Mouse (Mus musculus): ENCODE data around the gene Syngr2. TPM values are rescaled to one million over a fixed set of nuclear protein-coding genes. Genes with fewer than 3 reads are reported as not detected.
A peak's percentile ranks its signal among the peaks of the same experiment; 100 is the strongest.

The Syngr2 gene
- polyA plus RNA-seq, 1 experiment from 2014 or later, result 65.9 TPM

- H3K27ac ChIP-seq (ENCODE audit: low read depth), result no peak overlapping the region
Measured at GRCm38 (mm10) chr11:117790286-117790685, 19.2 kb upstream of the Syngr2 start.

GRCm38 (mm10) chr11:117790703-117791440 lies 18.6 kb upstream of the Syngr2 start:
- Histone ChIP-seq H3K27me3 (ENCODE audit: insufficient read depth, low read length) (0 out of 2 replicates have a peak, but pooled peaks cover 3% of the 10 kb centered on the region), H3K4me1 (ENCODE audit: insufficient read depth) (peaks cover 4% of the 10 kb centered on the region; the same call in 1 of the 2 replicates), H3K4me2 (peak overlapping the region; percentile 48), H3K27ac (ENCODE audit: low read depth) (no peak overlapping the region), H3K4me3 (ENCODE audit: low read depth, low read length) (no peak overlapping the region; the same call in 1 of the 2 replicates), H3K36me3 (ENCODE audit: insufficient read depth) (no peaks in the 10 kb centered on the region), H3K9ac (no peak overlapping the region; the same call in 1 of the 2 replicates), H3K9me3 (ENCODE audit: low read depth, low read length) (no peaks in the 10 kb centered on the region)
- 32% methylated on average over 23 of the region's 23 CpGs for WGBS
- DNase-seq (no peak), ATAC-seq (ENCODE audit: insufficient read depth) (peak; percentile 40)
- TF ChIP-seq CTCF (IDR thresholded peaks at IDR 0.05; ENCODE audit: low read depth), result peak; percentile 46

More at GRCm38 (mm10) chr11:117790286-117790685, 19.2 kb upstream of the Syngr2 start:
- H3K27me3 ChIP-seq (ENCODE audit: insufficient read depth, low read length), result 0 out of 2 replicates have a peak, but pooled peaks cover 3% of the 10 kb centered on the region
- DNase-seq, result peak; percentile 83
- H3K9me3 ChIP-seq (ENCODE audit: low read depth, low read length), result no peaks in the 10 kb centered on the region
- peak; percentile 87 for TF ChIP-seq CTCF (IDR thresholded peaks at IDR 0.05; ENCODE audit: low read depth)
- H3K36me3 ChIP-seq (ENCODE audit: insufficient read depth), result no peaks in the 10 kb centered on the region
- no peak overlapping the region; the same call in 1 of the 2 replicates for H3K9ac ChIP-seq
- H3K4me1 ChIP-seq (ENCODE audit: insufficient read depth), result peaks cover 4% of the 10 kb centered on the region; the same call in 1 of the 2 replicates
- H3K4me3 ChIP-seq (ENCODE audit: low read depth, low read length), result no peak overlapping the region; the same call in 1 of the 2 replicates
- H3K4me2 ChIP-seq, result peak overlapping the region; percentile 48
- WGBS, result 9% methylated on average over 14 of the region's 14 CpGs
- peak; percentile 65 for ATAC-seq (ENCODE audit: insufficient read depth)

GRCm38 (mm10) chr11:117791441-117791761 lies 18.1 kb upstream of the Syngr2 start:
- TF ChIP-seq CTCF (IDR thresholded peaks at IDR 0.05; ENCODE audit: low read depth), result no peak
- H3K27ac ChIP-seq (ENCODE audit: low read depth), result no peak overlapping the region
- no peak overlapping the region for H3K9ac ChIP-seq
- H3K4me1 ChIP-seq (ENCODE audit: insufficient read depth), result peaks cover 4% of the 10 kb centered on the region; the same call in 1 of the 2 replicates
- H3K4me3 ChIP-seq (ENCODE audit: low read depth, low read length), result no peak overlapping the region
- no peak overlapping the region for H3K4me2 ChIP-seq
- ATAC-seq (ENCODE audit: insufficient read depth) (no peak), DNase-seq (no peak)
- no peaks in the 10 kb centered on the region for H3K36me3 ChIP-seq (ENCODE audit: insufficient read depth)
- H3K9me3 ChIP-seq (ENCODE audit: low read depth, low read length), result no peaks in the 10 kb centered on the region
- 0 out of 2 replicates have a peak, but pooled peaks cover 3% of the 10 kb centered on the region for H3K27me3 ChIP-seq (ENCODE audit: insufficient read depth, low read length)
- WGBS, result 79% methylated on average over 9 of the region's 9 CpGs

DNA sequence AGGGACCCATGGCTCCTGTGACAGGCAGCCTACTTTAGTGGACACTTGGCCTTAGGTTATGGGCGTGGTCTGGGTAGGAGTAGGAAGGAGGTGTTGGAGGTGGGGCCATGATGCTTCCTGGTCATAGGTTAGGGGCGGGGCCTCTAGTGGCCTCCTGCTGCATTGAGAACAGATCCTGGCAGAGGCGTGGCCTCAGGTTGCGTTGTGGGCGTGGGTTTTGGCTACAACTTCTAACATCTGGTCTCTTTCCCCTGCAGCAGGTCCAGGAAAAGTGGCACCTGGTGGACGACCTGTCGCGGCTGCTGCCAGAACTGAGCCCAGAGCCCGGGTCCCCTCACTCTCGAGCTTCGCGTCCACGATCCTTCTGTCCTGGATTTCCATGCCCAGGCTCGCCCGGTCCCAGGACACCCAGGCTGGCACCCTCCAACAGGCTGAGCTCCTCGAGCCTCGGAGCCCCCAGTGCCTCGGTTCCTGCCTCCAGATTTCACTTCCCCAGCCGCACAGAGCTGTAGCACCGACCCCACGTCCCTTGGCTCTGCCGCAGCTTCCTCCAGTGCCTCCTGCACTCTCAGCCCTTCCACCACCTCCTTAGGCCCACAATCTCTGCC lies 17.1 kb upstream of the Syngr2 start:
- no peak overlapping the region for H3K27ac ChIP-seq (ENCODE audit: low read depth)
- TF ChIP-seq CTCF (IDR thresholded peaks at IDR 0.05; ENCODE audit: low read depth), result 0 out of 2 replicates have a peak, but pooled peaks have one; percentile 17
- peaks cover 4% of the 10 kb centered on the region; the same call in 1 of the 2 replicates for H3K4me1 ChIP-seq (ENCODE audit: insufficient read depth)
- peak overlapping the region; percentile 59 for H3K4me2 ChIP-seq
- peak; percentile 72 for DNase-seq
- no peaks in the 10 kb centered on the region for H3K9me3 ChIP-seq (ENCODE audit: low read depth, low read length)
- H3K27me3 ChIP-seq (ENCODE audit: insufficient read depth, low read length), result 0 out of 2 replicates have a peak, but pooled peaks cover 3% of the 10 kb centered on the region
- WGBS, result 5% methylated on average over 22 of the region's 22 CpGs
- H3K4me3 ChIP-seq (ENCODE audit: low read depth, low read length), result peak overlapping the region; percentile 21
- no peak overlapping the region for H3K9ac ChIP-seq
- H3K36me3 ChIP-seq (ENCODE audit: insufficient read depth), result no peaks in the 10 kb centered on the region
- peak; percentile 42 for ATAC-seq (ENCODE audit: insufficient read depth)

GRCm38 (mm10) chr11:117794035-117794551 lies 15.4 kb upstream of the Syngr2 start:
- no peak for DNase-seq
- H3K4me1 ChIP-seq (ENCODE audit: insufficient read depth), result peaks cover 4% of the 10 kb centered on the region; the same call in 1 of the 2 replicates
- H3K9ac ChIP-seq, result no peak overlapping the region
- H3K4me3 ChIP-seq (ENCODE audit: low read depth, low read length), result no peak overlapping the region
- no peak for TF ChIP-seq CTCF (IDR thresholded peaks at IDR 0.05; ENCODE audit: low read depth)
- H3K27ac ChIP-seq (ENCODE audit: low read depth), result no peak overlapping the region
- H3K9me3 ChIP-seq (ENCODE audit: low read depth, low read length), result no peaks in the 10 kb centered on the region
- no peaks in the 10 kb centered on the region for H3K36me3 ChIP-seq (ENCODE audit: insufficient read depth)
- 46% methylated on average over 4 of the region's 4 CpGs for WGBS
- H3K27me3 ChIP-seq (ENCODE audit: insufficient read depth, low read length), result 0 out of 2 replicates have a peak, but pooled peaks cover 3% of the 10 kb centered on the region
- no peak for ATAC-seq (ENCODE audit: insufficient read depth)
- H3K4me2 ChIP-seq, result no peak overlapping the region

DNA sequence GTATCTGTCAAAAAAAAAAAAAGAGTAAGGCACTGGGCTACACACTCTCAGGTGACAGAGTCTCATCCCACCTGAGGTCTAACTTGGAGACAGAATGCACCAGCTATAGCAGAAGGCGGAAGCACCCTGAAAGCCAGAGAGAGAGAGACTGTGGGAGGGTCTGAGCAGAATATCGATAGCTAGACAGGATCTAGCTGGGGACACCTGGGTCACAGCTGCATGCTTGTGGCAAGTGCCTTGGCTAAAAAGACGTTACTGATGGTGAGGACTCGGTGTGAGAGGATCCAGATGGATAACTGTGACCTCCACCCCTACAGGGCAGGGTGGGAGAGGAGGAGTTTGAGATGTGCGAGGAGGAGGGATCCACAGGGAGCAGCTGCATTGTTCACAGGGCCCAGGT lies 12.5 kb upstream of the Syngr2 start:
- no peak for ATAC-seq (ENCODE audit: insufficient read depth)
- H3K9me3 ChIP-seq (ENCODE audit: low read depth, low read length), result no peaks in the 10 kb centered on the region
- no peaks in the 10 kb centered on the region for H3K27me3 ChIP-seq (ENCODE audit: insufficient read depth, low read length)
- TF ChIP-seq CTCF (IDR thresholded peaks at IDR 0.05; ENCODE audit: low read depth), result no peak
- DNase-seq, result no peak
- H3K4me2 ChIP-seq, result peak overlapping the region; percentile 12; the same call in 1 of the 2 replicates
- H3K9ac ChIP-seq, result no peak overlapping the region
- H3K27ac ChIP-seq (ENCODE audit: low read depth), result no peak overlapping the region
- 38% methylated on average over 5 of the region's 5 CpGs for WGBS
- H3K4me3 ChIP-seq (ENCODE audit: low read depth, low read length), result no peak overlapping the region
- H3K36me3 ChIP-seq (ENCODE audit: insufficient read depth), result no peaks in the 10 kb centered on the region
- H3K4me1 ChIP-seq (ENCODE audit: insufficient read depth), result peaks cover 4% of the 10 kb centered on the region; the same call in 1 of the 2 replicates

Data from lung, embryonic 14.5 days (tissue).